Mouse (Mus musculus) forebrain, postnatal 0 days (tissue): ENCODE data around the gene Casp8. TPM values are rescaled to one million over a fixed set of nuclear protein-coding genes. Genes with fewer than 3 reads are reported as not detected.
"Not testable (repeated sequence)": the region's sequence is repeated elsewhere in the genome, so short reads cannot be mapped to it uniquely, and the experiment has no call there.

Source experiments
- ATAC-seq: fragments of 200-750 bp; cut with Nextera tagmentation; 2 replicates; pipeline ENCODE4 v1.8.0; 2017; ENCODE audit warnings: mild to moderate bottlenecking, moderate library complexity
- DNase-seq: peaks from one replicate; pipeline ENCODE4 v3.0.0-alpha.2; 2015
- H3K27ac ChIP-seq: fragments of 300-500 bp; sonication (generic); 2 replicates; pipeline ENCODE4 v1.5.1; 2014; ENCODE audit warnings: low read depth, mild to moderate bottlenecking, antibody characterized with exemption, low read length, moderate library complexity, mixed read lengths
- H3K27me3 ChIP-seq: fragments of 300-500 bp; sonication (generic); 2 replicates; pipeline ENCODE4 v1.6.1; 2014; ENCODE audit warnings: mild to moderate bottlenecking, low read length, mixed read lengths; ENCODE audit not compliant: insufficient read depth
- H3K36me3 ChIP-seq: fragments of 300-500 bp; sonication (generic); 2 replicates; pipeline ENCODE4 v1.6.1; 2014; ENCODE audit warnings: mild to moderate bottlenecking, moderate library complexity; ENCODE audit not compliant: insufficient read depth
- H3K4me1 ChIP-seq: fragments of 300-500 bp; sonication (generic); 2 replicates; pipeline ENCODE4 v1.6.1; 2014; ENCODE audit warnings: antibody characterized with exemption; ENCODE audit not compliant: insufficient read depth
- H3K4me2 ChIP-seq: fragments of 300-500 bp; sonication (generic); 2 replicates; pipeline ENCODE4 v1.6.1; 2014; ENCODE audit warnings: low read depth, mild to moderate bottlenecking, moderate library complexity
- H3K4me3 ChIP-seq: fragments of 300-500 bp; sonication (generic); 2 replicates; pipeline ENCODE4 v1.5.1; 2014; ENCODE audit warnings: low read depth, low read length, mixed read lengths
- H3K9ac ChIP-seq: fragments of 300-500 bp; sonication (generic); 2 replicates; pipeline ENCODE4 v1.6.1; 2014; ENCODE audit warnings: mild to moderate bottlenecking
- H3K9me3 ChIP-seq: fragments of 300-500 bp; sonication (generic); 2 replicates; pipeline ENCODE4 v1.6.1; 2016; ENCODE audit warnings: low read length
- CTCF ChIP-seq: sonication (generic); IDR thresholded peaks from 2 replicates; pipeline ENCODE4 v1.5.1; 2016; ENCODE audit warnings: antibody characterized with exemption, control low read depth, low read depth
- WGBS: fragments of 180-500 bp; shearing (Covaris S2); extraction: QIAGEN DNeasy Blood & Tissue Kit; methylation state at CpG from one replicate; pipeline ENCODE4 v1.1.7; 2014; 5-methylcytosine and 5-hydroxymethylcytosine counted together
- polyA plus RNA-seq: library from polyadenylated mRNA; unstranded; fragments of >200 nt; fragmentation: Nextera tagmentation; extraction: Ambion mirVana; gene quantifications from 2 replicates; pipeline ENCODE4 v1.2.1, GENCODE M21; 2015
- total RNA-seq: library from RNA; depleted of rRNA; stranded (reverse); fragments of >200 nt; gene quantifications from 2 replicates; pipeline ENCODE4 v1.2.3, GENCODE M21; 2014

Casp8 gene
- total and polyA plus RNA-seq, 2 experiments from 2014 or later: 3.3 to 5.4 TPM

GRCm38 (mm10) chr1:58830741-58831140, 35.6 kb downstream of the Casp8 start:
- Histone ChIP-seq H3K36me3 (no peaks in the 10 kb centered on the region), H3K4me1 (no peaks in the 10 kb centered on the region), H3K9ac (no peak overlapping the region), H3K4me3 (no peak overlapping the region), H3K4me2 (no peak overlapping the region), H3K9me3 (no peaks in the 10 kb centered on the region), H3K27me3 (no peaks in the 10 kb centered on the region), H3K27ac (no peak overlapping the region)
- WGBS: 88% methylated on average over 5 of the region's 5 CpGs
- DNase-seq (no peak), ATAC-seq (no peak)
- no peak for TF ChIP-seq CTCF

- no peaks in the 10 kb centered on the region for H3K4me1 ChIP-seq
- H3K36me3 ChIP-seq: no peaks in the 10 kb centered on the region
- H3K9me3 ChIP-seq: no peaks in the 10 kb centered on the region
- WGBS: 73% methylated on average over 2 of the region's 2 CpGs
- H3K4me2 ChIP-seq: no peak overlapping the region
- ATAC-seq: no peak
- no peak overlapping the region for H3K9ac ChIP-seq
- H3K27ac ChIP-seq: no peak overlapping the region
- H3K27me3 ChIP-seq: no peaks in the 10 kb centered on the region
- no peak for TF ChIP-seq CTCF
- no peak overlapping the region for H3K4me3 ChIP-seq
- DNase-seq: no peak
Measured at GRCm38 (mm10) chr1:58832198-58832597, 37.0 kb downstream of the Casp8 start.

- H3K27me3 ChIP-seq, H3K36me3 ChIP-seq, H3K4me3 ChIP-seq, H3K27ac ChIP-seq, H3K4me2 ChIP-seq, H3K4me1 ChIP-seq, DNase-seq, ATAC-seq, H3K9ac ChIP-seq, H3K9me3 ChIP-seq: not testable (repeated sequence)
- WGBS: 88% methylated on average over 3 of the region's 3 CpGs
Measured at GRCm38 (mm10) chr1:58856811-58857210, 61.6 kb downstream of the Casp8 start.

- H3K9me3 ChIP-seq, H3K4me3 ChIP-seq, ATAC-seq, H3K27me3 ChIP-seq, H3K36me3 ChIP-seq, H3K27ac ChIP-seq, H3K4me1 ChIP-seq, H3K9ac ChIP-seq, H3K4me2 ChIP-seq, DNase-seq: not testable (repeated sequence)
- 81% methylated on average over 4 of the region's 4 CpGs for WGBS
Measured at GRCm38 (mm10) chr1:58859131-58859530, 64.0 kb downstream of the Casp8 start.

GRCm38 (mm10) chr1:58859738-58860365, 64.7 kb downstream of the Casp8 start:
- not testable (repeated sequence) for H3K27me3 ChIP-seq, ATAC-seq, H3K9ac ChIP-seq, DNase-seq, H3K4me1 ChIP-seq, H3K36me3 ChIP-seq, H3K4me2 ChIP-seq, H3K27ac ChIP-seq, H3K4me3 ChIP-seq, H3K9me3 ChIP-seq
- WGBS: 71% methylated on average over 13 of the region's 13 CpGs

- DNase-seq, ATAC-seq: not testable (repeated sequence)
- WGBS: 92% methylated on average over 3 of the region's 3 CpGs
Measured at GRCm38 (mm10) chr1:58860586-58860985, 65.4 kb downstream of the Casp8 start.

GRCm38 (mm10) chr1:58876500-58876899, 81.3 kb downstream of the Casp8 start:
- H3K27me3 ChIP-seq, H3K9ac ChIP-seq, H3K4me1 ChIP-seq, H3K27ac ChIP-seq, ATAC-seq, DNase-seq, H3K4me2 ChIP-seq, H3K9me3 ChIP-seq, H3K4me3 ChIP-seq, H3K36me3 ChIP-seq: not testable (repeated sequence)
- 88% methylated on average over 4 of the region's 4 CpGs for WGBS

More at GRCm38 (mm10) chr1:58860586-58860985, 65.4 kb downstream of the Casp8 start:
- H3K27me3 ChIP-seq, H3K36me3 ChIP-seq, H3K9me3 ChIP-seq, H3K4me1 ChIP-seq, H3K4me2 ChIP-seq, H3K27ac ChIP-seq, H3K9ac ChIP-seq, H3K4me3 ChIP-seq: not testable (repeated sequence)

GRCm38 (mm10) chr1:58879291-58879690, 84.1 kb downstream of the Casp8 start:
- H3K36me3 ChIP-seq, ATAC-seq, H3K4me3 ChIP-seq, H3K9me3 ChIP-seq, DNase-seq, H3K9ac ChIP-seq, H3K4me2 ChIP-seq, H3K4me1 ChIP-seq, H3K27me3 ChIP-seq, H3K27ac ChIP-seq: not testable (repeated sequence)
- 89% methylated on average over 2 of the region's 2 CpGs for WGBS

GRCm38 (mm10) chr1:58883279-58883678, 88.1 kb downstream of the Casp8 start:
- not testable (repeated sequence) for H3K27ac ChIP-seq, H3K4me1 ChIP-seq, H3K27me3 ChIP-seq, H3K9ac ChIP-seq, H3K4me2 ChIP-seq, H3K36me3 ChIP-seq, DNase-seq, H3K9me3 ChIP-seq, ATAC-seq, H3K4me3 ChIP-seq
- WGBS: 90% methylated on average over 9 of the region's 9 CpGs
